Mouse (Mus musculus): ENCODE results near the gene Aim2. TPM values are rescaled to one million over a fixed set of nuclear protein-coding genes. Genes with fewer than 3 reads are reported as not detected.
"Not testable (repeated sequence)": the region's sequence is repeated elsewhere in the genome, so short reads cannot be mapped to it uniquely, and the experiment has no call there.

Gene Aim2
- polyA plus RNA-seq, 1 experiment = 1.3 TPM

DNA sequence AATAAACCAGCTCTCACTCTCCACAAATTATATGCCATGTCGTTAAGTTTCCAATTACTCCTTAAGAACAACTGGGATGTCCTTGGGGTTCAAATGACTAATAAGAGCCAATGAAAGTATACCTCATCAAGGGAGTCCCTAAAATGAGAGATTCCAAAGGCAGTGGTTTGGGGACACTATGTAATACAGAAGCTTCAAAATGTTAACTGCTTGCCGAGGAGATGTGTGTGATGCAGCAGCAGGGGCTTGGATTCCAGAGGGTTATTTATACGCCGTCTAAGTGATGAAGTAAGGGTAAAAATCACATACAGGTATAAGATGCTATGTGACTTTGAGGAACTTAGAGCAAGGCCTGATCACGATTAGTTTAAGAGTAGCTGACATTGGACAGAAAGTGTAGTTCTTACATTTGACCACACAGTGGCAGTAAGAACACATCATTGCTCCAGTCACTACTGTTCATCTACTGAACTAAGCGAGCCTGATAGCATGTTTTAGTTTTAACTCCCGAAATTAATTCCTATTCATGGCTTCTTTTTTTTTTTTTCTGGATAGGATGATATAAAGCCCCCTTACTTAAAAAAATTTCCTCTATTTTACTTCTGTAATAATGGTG, 105.6 kb downstream of the Aim2 start:
- no peak for DNase-seq (ENCODE audit: low read depth)

DNA sequence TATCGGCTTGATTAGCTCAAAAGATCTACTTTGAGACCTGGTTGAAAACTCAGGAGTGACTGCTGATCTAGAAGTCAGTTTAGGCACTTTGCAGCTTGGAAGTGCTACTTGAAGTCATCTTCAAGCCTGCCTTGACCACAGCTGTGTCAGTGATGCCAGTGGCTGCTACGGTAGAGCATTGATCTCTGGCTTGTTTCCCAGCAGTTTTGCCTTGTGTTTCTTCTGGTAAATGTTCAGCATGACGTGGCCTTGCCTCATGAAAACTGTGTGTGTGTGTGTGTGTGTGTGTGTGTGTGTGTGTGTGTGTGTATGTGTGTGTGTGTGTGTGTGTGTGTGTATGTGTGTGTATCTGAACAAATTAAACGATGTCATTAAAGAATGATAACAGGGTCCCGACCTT, 106.1 kb downstream of the Aim2 start:
- no peak for DNase-seq (ENCODE audit: low read depth)

DNA sequence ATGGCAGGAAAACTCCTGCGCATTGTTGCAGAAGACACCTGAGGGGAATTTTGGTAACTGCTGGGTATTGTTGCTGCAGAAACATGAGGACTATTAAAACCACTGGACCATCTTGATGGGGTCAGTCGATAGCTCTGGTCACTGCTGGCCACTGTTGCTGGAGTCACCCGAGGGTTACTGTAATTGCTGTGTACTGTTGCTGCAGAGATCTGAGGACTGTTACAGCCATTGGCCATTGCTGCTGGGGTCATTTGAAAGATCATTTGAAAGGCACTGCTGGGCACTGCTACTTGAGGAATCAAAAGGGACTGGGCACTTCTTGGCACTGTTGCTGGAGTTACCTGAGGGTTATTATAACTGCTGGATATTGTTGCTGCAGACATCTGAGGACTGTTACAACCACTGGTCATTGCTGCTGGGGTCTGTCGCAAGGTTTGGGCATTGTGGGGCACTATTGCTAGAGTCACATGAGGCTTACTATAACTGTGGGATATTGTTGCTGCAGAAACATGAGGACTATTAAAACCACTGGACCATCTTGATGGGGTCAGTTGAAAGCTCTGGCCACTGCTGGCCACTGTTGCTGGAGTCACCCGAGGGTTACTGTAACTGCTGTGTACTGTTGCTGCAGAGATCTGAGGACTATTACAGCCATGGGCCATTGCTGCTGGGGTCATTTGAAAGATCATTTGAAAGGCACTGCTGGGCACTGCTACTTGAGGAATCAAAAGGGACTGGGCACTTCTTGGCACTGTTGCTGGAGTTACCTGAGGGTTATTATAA, 129.9 kb downstream of the Aim2 start:
- not testable (repeated sequence) for DNase-seq (ENCODE audit: low read depth)

- DNase-seq (ENCODE audit: low read depth) = not testable (repeated sequence)
Observed at GRCm38 (mm10) chr1:173481182-173481574, 130.5 kb downstream of the Aim2 start.

- DNase-seq (ENCODE audit: low read depth) = not testable (repeated sequence)
Observed at GRCm38 (mm10) chr1:173490812-173491480, 140.3 kb downstream of the Aim2 start, which contains the start of gene Ifi206. Ifi206 (minus strand) TSS chr1:173491041.

DNA sequence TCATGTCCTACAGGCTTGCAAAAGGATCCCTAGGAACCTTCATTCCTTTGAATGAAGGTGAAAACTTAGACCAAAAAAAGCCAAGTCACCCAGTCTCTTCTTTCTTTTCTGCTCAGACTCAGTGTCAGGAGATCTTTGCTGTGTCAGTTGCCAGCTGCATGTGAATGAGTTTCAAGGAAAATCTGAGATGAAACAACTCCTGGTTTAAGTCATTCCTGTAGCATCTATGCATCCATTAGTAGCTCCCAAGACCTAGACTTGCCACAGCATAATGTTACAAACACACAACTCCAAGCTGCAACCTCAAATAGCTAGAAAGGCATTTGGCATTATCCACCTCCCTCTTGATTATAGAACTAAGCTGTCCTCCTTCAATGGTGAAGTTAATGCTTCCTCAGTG, 140.8 kb downstream of the Aim2 start:
- not testable (repeated sequence) for DNase-seq (ENCODE audit: low read depth)

DNA sequence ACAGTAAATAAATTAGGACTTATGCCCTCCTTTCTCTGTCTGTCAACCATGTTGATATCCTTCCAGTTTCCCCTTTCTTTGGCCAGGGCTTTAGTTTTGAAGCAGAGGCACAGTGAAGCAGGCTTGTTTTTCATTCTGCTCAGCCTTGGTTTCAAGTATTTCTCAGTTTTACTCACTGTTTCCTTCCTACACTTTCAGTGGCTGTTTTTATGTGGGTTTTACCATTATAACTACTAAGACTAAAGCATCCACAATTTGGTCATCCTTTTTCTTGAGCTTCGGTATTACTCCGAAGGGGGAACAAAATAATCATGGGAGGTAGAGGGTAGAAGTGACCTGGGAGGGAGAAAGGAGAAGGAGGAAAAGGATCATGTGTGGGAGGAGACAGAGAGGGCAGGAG, 159.9 kb downstream of the Aim2 start:
- DNase-seq (ENCODE audit: low read depth) = not testable (repeated sequence)

Other genes with a start within 250 kb of the Aim2 start
- gene Olfr1408, start 213.5 kb upstream of the Aim2 start, polyA plus RNA-seq (2012; rRNA removed) = not detected in 2 replicates
- not detected in 2 replicates for gene Olfr1406, start 160.2 kb upstream of the Aim2 start, polyA plus RNA-seq (2012; rRNA removed)
- gene Olfr218, start 153.1 kb upstream of the Aim2 start, polyA plus RNA-seq (2012; rRNA removed) = not detected in 2 replicates
- gene Olfr1404, start 138.5 kb upstream of the Aim2 start, polyA plus RNA-seq (2012; rRNA removed) = not detected in 2 replicates
- gene Fcer1a, start 123.7 kb upstream of the Aim2 start, polyA plus RNA-seq (2012; rRNA removed) = 0.37 TPM in 1 of 2 replicates, not detected in the other
- gene Olfr418, start 84.9 kb upstream of the Aim2 start, polyA plus RNA-seq (2012; rRNA removed) = not detected in 2 replicates
- not detected in 2 replicates for gene Mptx2, start 73.1 kb upstream of the Aim2 start, polyA plus RNA-seq (2012; rRNA removed)
- 9.0 and 12.5 TPM in 2 replicates for gene Ackr1, start 17.1 kb upstream of the Aim2 start, polyA plus RNA-seq (2012; rRNA removed)
- gene Cadm3, start 16.8 kb downstream of the Aim2 start, polyA plus RNA-seq (2012; rRNA removed) = 8.5 and 11.4 TPM in 2 replicates
- gene Ifi206, start 140.2 kb downstream of the Aim2 start, polyA plus RNA-seq (2012; rRNA removed) = 0.38 and 0.66 TPM in 2 replicates
- gene Ifi214, start 185.1 kb downstream of the Aim2 start, polyA plus RNA-seq (2012; rRNA removed) = not detected in 2 replicates
- 0.76 and 1.2 TPM in 2 replicates for gene Ifi213, start 248.4 kb downstream of the Aim2 start, polyA plus RNA-seq (2012; rRNA removed)

Measured in gonadal fat pad, adult 2 months (tissue).